Mouse (Mus musculus) A20 (cell line): ENCODE data around the gene Rragd.

Experiments used
- DNase-seq: peaks from one replicate; pipeline ENCODE4 v3.0.0-alpha.2; 2011; ENCODE audit warnings: low read depth, low spot score

Gene Rragd

GRCm38 (mm10) chr4:33049601-33050000, 66.8 kb downstream of the Rragd start:
- no peak for DNase-seq

GRCm38 (mm10) chr4:33052055-33052454, 69.2 kb downstream of the Rragd start:
- no peak for DNase-seq

- no peak for DNase-seq
Measured at GRCm38 (mm10) chr4:33052650-33053049, 69.8 kb downstream of the Rragd start.

GRCm38 (mm10) chr4:33054426-33054825, 71.6 kb downstream of the Rragd start:
- DNase-seq: peak; percentile 44

- no peak for DNase-seq
Measured at GRCm38 (mm10) chr4:33056317-33056716, 73.5 kb downstream of the Rragd start.

GRCm38 (mm10) chr4:33057890-33058687, 75.3 kb downstream of the Rragd start:
- no peak for DNase-seq

GRCm38 (mm10) chr4:33061158-33061557, 78.3 kb downstream of the Rragd start:
- no peak for DNase-seq

- DNase-seq: no peak
Measured at GRCm38 (mm10) chr4:33062981-33063380, 80.1 kb downstream of the Rragd start, which contains the start of gene Gabrr2. Gene Gabrr2, plus strand, starts transcription at chr4:33062999.

GRCm38 (mm10) chr4:33064986-33065385, 82.1 kb downstream of the Rragd start:
- DNase-seq: no peak

- no peak for DNase-seq
Measured at GRCm38 (mm10) chr4:33066223-33066960, 83.6 kb downstream of the Rragd start.

GRCm38 (mm10) chr4:33067331-33067730, 84.5 kb downstream of the Rragd start:
- no peak for DNase-seq

- no peak for DNase-seq
Measured at GRCm38 (mm10) chr4:33067826-33068225, 85.0 kb downstream of the Rragd start.

GRCm38 (mm10) chr4:33068894-33069293, 86.1 kb downstream of the Rragd start:
- DNase-seq: no peak

- DNase-seq: no peak
Measured at GRCm38 (mm10) chr4:33070326-33070725, 87.5 kb downstream of the Rragd start.

GRCm38 (mm10) chr4:33071337-33071736, 88.5 kb downstream of the Rragd start:
- DNase-seq: no peak
